Mouse (Mus musculus) midbrain, embryonic 14.5 days (tissue): ENCODE measurements around the gene Akt1. TPM values are rescaled to one million over a fixed set of nuclear protein-coding genes. Genes with fewer than 3 reads are reported as not detected.
A peak's percentile ranks its signal among the peaks of the same experiment; 100 is the strongest.

ENCODE experiments used
- ATAC-seq: fragments of 200-750 bp; cut with Nextera tagmentation; 2 replicates; pipeline ENCODE4 v1.8.0; 2017; ENCODE audit warnings: moderate number of reproducible peaks, moderate library complexity; ENCODE audit not compliant: low FRiP score, low TSS enrichment
- DNase-seq: peaks from one replicate; pipeline ENCODE4 v3.0.0-alpha.2; 2015
- H3K27ac ChIP-seq: fragments of 300-500 bp; sonication (generic); replicated peaks from 2 replicates; pipeline ENCODE4 v1.5.1; 2014; ENCODE audit warnings: mild to moderate bottlenecking, low read depth, low read length, moderate library complexity
- H3K27me3 ChIP-seq: fragments of 300-500 bp; sonication (generic); 2 replicates; pipeline ENCODE4 v1.6.1; 2014; ENCODE audit warnings: low read length, control low read depth, mixed read lengths; ENCODE audit not compliant: control insufficient read depth, insufficient read depth
- H3K36me3 ChIP-seq: fragments of 300-500 bp; sonication (generic); 2 replicates; pipeline ENCODE4 v1.6.1; 2014; ENCODE audit warnings: low read length, control low read depth; ENCODE audit not compliant: control insufficient read depth, insufficient read depth
- H3K4me1 ChIP-seq: fragments of 300-500 bp; sonication (generic); 2 replicates; pipeline ENCODE4 v1.6.1; 2014; ENCODE audit warnings: mild to moderate bottlenecking, antibody characterized with exemption, low read length, control low read depth; ENCODE audit not compliant: control insufficient read depth, insufficient read depth
- H3K4me2 ChIP-seq: fragments of 300-500 bp; sonication (generic); 2 replicates; pipeline ENCODE4 v1.6.1; 2014; ENCODE audit warnings: mild to moderate bottlenecking, low read length, moderate library complexity
- H3K4me3 ChIP-seq: fragments of 300-500 bp; sonication (generic); replicated peaks from 2 replicates; pipeline ENCODE4 v1.5.1; 2014; ENCODE audit warnings: low read depth, low read length
- H3K9ac ChIP-seq: fragments of 300-500 bp; sonication (generic); replicated peaks from 2 replicates; pipeline ENCODE4 v1.6.1; 2014; ENCODE audit warnings: mild to moderate bottlenecking, low read length, moderate library complexity
- H3K9me3 ChIP-seq: fragments of 300-500 bp; sonication (generic); 2 replicates; pipeline ENCODE4 v1.6.1; 2016; ENCODE audit warnings: low read length, control low read depth, mixed read lengths; ENCODE audit not compliant: control insufficient read depth
- WGBS: fragments of 180-500 bp; shearing (Covaris S2); extraction: QIAGEN DNeasy Blood & Tissue Kit; methylation state at CpG from one replicate; pipeline ENCODE4 v1.1.7; 2014; 5-methylcytosine and 5-hydroxymethylcytosine counted together
- polyA plus RNA-seq: library from polyadenylated mRNA; unstranded; fragments of >200 nt; fragmentation: Nextera tagmentation; extraction: Ambion mirVana; gene quantifications from 2 replicates; pipeline ENCODE4 v1.2.1, GENCODE M21; 2014

Akt1 gene
- polyA plus RNA-seq, 1 experiment from 2014 or later = 64.8 TPM

GRCm38 (mm10) chr12:112720216-112720615, 45.5 kb upstream of the Akt1 start, which contains the start of gene Cep170b:
Cep170b (plus strand) TSS chr12:112720455.
- peaks cover 1% of the 10 kb centered on the region; the same call in 1 of the 2 replicates for H3K36me3 ChIP-seq
- ATAC-seq (no peak), DNase-seq (no peak)
- peaks cover 26% of the 10 kb centered on the region for H3K4me1 ChIP-seq
- H3K4me3 ChIP-seq = peak within 1 kb of the TSS; percentile 80
- H3K9me3 ChIP-seq = no peaks in the 10 kb centered on the region
- H3K27me3 ChIP-seq = peaks cover 10% of the 10 kb centered on the region; the same call in 1 of the 2 replicates
- 74% methylated on average over 6 of the region's 6 CpGs for WGBS
- no peak within 1 kb of the TSS for H3K27ac ChIP-seq
- H3K9ac ChIP-seq = no peak within 1 kb of the TSS
- peak within 1 kb of the TSS; percentile 90 for H3K4me2 ChIP-seq

GRCm38 (mm10) chr12:112718995-112719394, 44.3 kb upstream of the Akt1 start:
- ATAC-seq = no peak
- no peak overlapping the region for H3K27ac ChIP-seq
- H3K36me3 ChIP-seq = no peaks in the 10 kb centered on the region
- H3K9ac ChIP-seq = no peak overlapping the region
- H3K4me2 ChIP-seq = no peak overlapping the region
- no peak overlapping the region for H3K4me3 ChIP-seq
- H3K9me3 ChIP-seq = no peaks in the 10 kb centered on the region
- DNase-seq = no peak
- H3K27me3 ChIP-seq = peaks cover 10% of the 10 kb centered on the region; the same call in 1 of the 2 replicates
- WGBS = 77% methylated on average over 5 of the region's 5 CpGs
- H3K4me1 ChIP-seq = peaks cover 17% of the 10 kb centered on the region

GRCm38 (mm10) chr12:112717140-112717539, 42.5 kb upstream of the Akt1 start:
- Histone ChIP-seq H3K9ac (no peak overlapping the region), H3K36me3 (no peaks in the 10 kb centered on the region), H3K4me1 (0 out of 2 replicates have a peak, but pooled peaks cover 6% of the 10 kb centered on the region), H3K4me3 (no peak overlapping the region), H3K9me3 (no peaks in the 10 kb centered on the region), H3K27ac (no peak overlapping the region), H3K4me2 (no peak overlapping the region), H3K27me3 (peaks cover 10% of the 10 kb centered on the region; the same call in 1 of the 2 replicates)
- peak; percentile 70 for DNase-seq
- no peak for ATAC-seq
- WGBS = 32% methylated on average over 7 of the region's 7 CpGs

GRCm38 (mm10) chr12:112713984-112714383, 39.3 kb upstream of the Akt1 start:
- no peaks in the 10 kb centered on the region for H3K36me3 ChIP-seq
- no peak overlapping the region for H3K4me3 ChIP-seq
- no peaks in the 10 kb centered on the region for H3K4me1 ChIP-seq
- no peak overlapping the region for H3K4me2 ChIP-seq
- no peak overlapping the region for H3K9ac ChIP-seq
- ATAC-seq (no peak), DNase-seq (peak; percentile 58)
- WGBS = 77% methylated on average over 3 of the region's 3 CpGs
- H3K27ac ChIP-seq = 0 out of 2 replicates have a peak overlapping the region, but pooled peaks have one; percentile 5
- no peaks in the 10 kb centered on the region for H3K27me3 ChIP-seq
- H3K9me3 ChIP-seq = no peaks in the 10 kb centered on the region

- Histone ChIP-seq H3K27ac (no peak overlapping the region), H3K9me3 (no peaks in the 10 kb centered on the region), H3K27me3 (0 out of 2 replicates have a peak, but pooled peaks cover 6% of the 10 kb centered on the region), H3K4me1 (0 out of 2 replicates have a peak, but pooled peaks cover 5% of the 10 kb centered on the region), H3K9ac (peak overlapping the region; percentile 27; the same call in 1 of the 2 replicates), H3K36me3 (no peaks in the 10 kb centered on the region), H3K4me2 (peak overlapping the region; percentile 27; the same call in 1 of the 2 replicates), H3K4me3 (no peak overlapping the region)
- ATAC-seq (no peak), DNase-seq (no peak)
- 26% methylated on average over 8 of the region's 8 CpGs for WGBS
These were observed 32.8 kb upstream of the Akt1 start for GRCm38 (mm10) chr12:112707573-112707869.

GRCm38 (mm10) chr12:112706704-112707572, 32.3 kb upstream of the Akt1 start:
- H3K4me1 ChIP-seq = 0 out of 2 replicates have a peak, but pooled peaks cover 5% of the 10 kb centered on the region
- H3K9me3 ChIP-seq = no peaks in the 10 kb centered on the region
- H3K9ac ChIP-seq = peak overlapping the region; percentile 27; the same call in 1 of the 2 replicates
- WGBS = 13% methylated on average over 32 of the region's 32 CpGs
- peak overlapping the region; percentile 27 for H3K4me2 ChIP-seq
- ATAC-seq (peak; percentile 64; the same call in 1 of the 2 replicates), DNase-seq (peak; percentile 90)
- H3K27me3 ChIP-seq = 0 out of 2 replicates have a peak, but pooled peaks cover 6% of the 10 kb centered on the region
- H3K4me3 ChIP-seq = no peak overlapping the region
- H3K27ac ChIP-seq = no peak overlapping the region
- H3K36me3 ChIP-seq = no peaks in the 10 kb centered on the region

GRCm38 (mm10) chr12:112702374-112703320, 28.0 kb upstream of the Akt1 start:
- DNase-seq = no peak
- Histone ChIP-seq H3K36me3 (no peaks in the 10 kb centered on the region), H3K27me3 (0 out of 2 replicates have a peak, but pooled peaks cover 4% of the 10 kb centered on the region), H3K4me3 (no peak overlapping the region), H3K9me3 (no peaks in the 10 kb centered on the region), H3K4me2 (no peak overlapping the region), H3K9ac (no peak overlapping the region), H3K4me1 (0 out of 2 replicates have a peak, but pooled peaks cover 11% of the 10 kb centered on the region), H3K27ac (no peak overlapping the region)
- no peak for ATAC-seq
- WGBS = 80% methylated on average over 6 of the region's 6 CpGs

- H3K27ac ChIP-seq = no peak overlapping the region
These were observed 25.8 kb upstream of the Akt1 start for GRCm38 (mm10) chr12:112700522-112700921.

More at GRCm38 (mm10) chr12:112700522-112700921, 25.8 kb upstream of the Akt1 start:
- no peak for ATAC-seq
- Histone ChIP-seq H3K9me3 (no peaks in the 10 kb centered on the region), H3K27me3 (no peaks in the 10 kb centered on the region), H3K4me1 (0 out of 2 replicates have a peak, but pooled peaks cover 6% of the 10 kb centered on the region), H3K36me3 (no peaks in the 10 kb centered on the region), H3K4me2 (no peak overlapping the region), H3K9ac (no peak overlapping the region), H3K4me3 (no peak overlapping the region)
- peak; percentile 34 for DNase-seq
- WGBS = 12% methylated on average over 15 of the region's 15 CpGs
